In the genomic region with DNA sequence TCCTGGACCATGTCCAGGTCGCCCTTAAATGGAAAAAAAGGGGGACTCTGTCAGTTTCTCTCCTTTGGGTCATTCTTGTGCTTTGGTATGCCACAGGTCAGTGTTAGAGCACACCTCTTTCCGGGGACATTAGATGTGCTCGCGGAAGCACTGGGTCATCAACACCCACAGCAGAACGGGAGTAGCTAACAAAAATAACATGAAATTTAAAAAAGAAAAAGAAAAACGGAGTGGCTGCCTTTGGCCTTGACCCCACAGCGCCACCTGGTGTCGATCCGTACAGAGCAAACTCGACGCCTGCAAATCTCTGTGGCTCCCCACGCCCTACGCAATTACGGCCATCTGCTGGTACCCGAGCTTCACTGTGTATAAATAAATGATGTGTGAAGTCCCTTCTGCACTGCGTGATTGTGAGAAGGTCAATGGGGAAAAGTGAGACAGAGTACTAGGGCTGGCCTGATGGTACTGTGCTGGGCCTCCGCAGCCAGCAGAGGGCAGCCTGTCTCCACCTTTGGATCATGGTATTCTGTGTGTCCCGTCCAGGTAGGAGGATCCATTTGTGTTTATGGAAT, we compare ENCODE assay signal across 8 mouse cellular contexts.
A peak's percentile ranks its signal among the peaks of the same experiment; 100 is the strongest.
DNase-seq lines count a peak whose midpoint lies in the region; ATAC-seq and TF ChIP-seq lines count a peak whose summit lies in the region.

No protein-coding gene starts in this region.

- H3K27ac ChIP-seq in embryonic facial prominence, embryonic 11.5 days (replicated peaks; ENCODE audit: low read depth, low read length): no peak overlapping the region
- H3K27ac ChIP-seq in heart, postnatal 0 days (ENCODE audit: low read depth): no peak overlapping the region
- no peak overlapping the region for H3K27ac ChIP-seq in liver, embryonic 13.5 days
- H3K27ac ChIP-seq in neural tube, embryonic 12.5 days: no peak overlapping the region

- no peaks in the 10 kb centered on the region for H3K9me3 ChIP-seq in embryonic facial prominence, embryonic 11.5 days (replicated peaks; ENCODE audit: control insufficient read depth, low read length)
- H3K9me3 ChIP-seq in heart, postnatal 0 days (replicated peaks; ENCODE audit: control insufficient read depth, low read length): no peaks in the 10 kb centered on the region
- H3K9me3 ChIP-seq in liver, embryonic 13.5 days (replicated peaks): no peaks in the 10 kb centered on the region
- H3K9me3 ChIP-seq in neural tube, embryonic 12.5 days: no peaks in the 10 kb centered on the region

- TF ChIP-seq CTCF in C2C12 (IDR thresholded peaks at IDR 0.05; ENCODE audit: control insufficient read depth, insufficient read depth, insufficient read length): peak; percentile 78
- peak; percentile 66 for TF ChIP-seq CTCF in heart, postnatal 0 days (IDR thresholded peaks at IDR 0.05; ENCODE audit: low read depth)

- no peak overlapping the region for H3ac ChIP-seq in C2C12 (ENCODE audit: control insufficient read depth, insufficient read length, low read depth)

- peak overlapping the region; percentile 25 for H3K4me2 ChIP-seq in embryonic facial prominence, embryonic 11.5 days (ENCODE audit: low read depth, low read length)
- H3K4me2 ChIP-seq in heart, postnatal 0 days (ENCODE audit: low read depth, low read length): peak overlapping the region; percentile 52
- peak overlapping the region; percentile 29 for H3K4me2 ChIP-seq in liver, embryonic 13.5 days
- peak overlapping the region; percentile 48 for H3K4me2 ChIP-seq in neural tube, embryonic 12.5 days (replicated peaks)

- TF ChIP-seq EP300 in heart, postnatal 0 days (IDR thresholded peaks at IDR 0.05; ENCODE audit: low read depth): no peak

- peak; percentile 97 for ATAC-seq in embryonic facial prominence, embryonic 11.5 days (replicated peaks; ENCODE audit: insufficient number of reproducible peaks, low FRiP score, low TSS enrichment, low read depth)
- peak; percentile 47; the same call in 1 of the 2 replicates for ATAC-seq in heart, postnatal 0 days (ENCODE audit: insufficient read depth, low read depth)
- ATAC-seq in liver, embryonic 13.5 days (ENCODE audit: low read depth): peak; percentile 70
- ATAC-seq in neural tube, embryonic 12.5 days (ENCODE audit: low FRiP score, low read depth): peak; percentile 94

- 12% methylated on average over 18 of the region's 18 CpGs for WGBS in embryonic facial prominence, embryonic 11.5 days
- WGBS in heart, postnatal 0 days: 6% methylated on average over 18 of the region's 18 CpGs
- 9% methylated on average over 18 of the region's 18 CpGs for WGBS in liver, embryonic 13.5 days (ENCODE audit: insufficient replicate concordance)
- WGBS in neural tube, embryonic 12.5 days: 18% methylated on average over 18 of the region's 18 CpGs

- DNase-seq in adrenal gland, postnatal 10 days: peak; percentile 80
- peak; percentile 69 for DNase-seq in embryonic facial prominence, embryonic 11.5 days (ENCODE audit: low spot score)
- DNase-seq in heart, postnatal 0 days (ENCODE audit: low spot score): peak; percentile 25
- DNase-seq in kidney, postnatal 36 days: peak; percentile 67 to 89
- peak; percentile 13 for DNase-seq in liver, embryonic 13.5 days
- DNase-seq in thymus, postnatal 14 days: peak; percentile 18

- no peaks in the 10 kb centered on the region for H3K36me3 ChIP-seq in C2C12 (ENCODE audit: control insufficient read depth, insufficient read depth)
- no peaks in the 10 kb centered on the region for H3K36me3 ChIP-seq in embryonic facial prominence, embryonic 11.5 days (replicated peaks; ENCODE audit: control insufficient read depth, insufficient read depth, low read depth, low read length)
- no peaks in the 10 kb centered on the region for H3K36me3 ChIP-seq in heart, postnatal 0 days (replicated peaks; ENCODE audit: control insufficient read depth, insufficient read depth, low read length)
- no peaks in the 10 kb centered on the region for H3K36me3 ChIP-seq in liver, embryonic 13.5 days
- no peaks in the 10 kb centered on the region for H3K36me3 ChIP-seq in neural tube, embryonic 12.5 days

- H3K9ac ChIP-seq in embryonic facial prominence, embryonic 11.5 days (replicated peaks; ENCODE audit: low read length): no peak overlapping the region
- no peak overlapping the region for H3K9ac ChIP-seq in heart, postnatal 0 days (replicated peaks; ENCODE audit: low read depth, low read length)
- H3K9ac ChIP-seq in liver, embryonic 13.5 days: no peak overlapping the region
- H3K9ac ChIP-seq in neural tube, embryonic 12.5 days: no peak overlapping the region

- H3K79me3 ChIP-seq in C2C12 (ENCODE audit: low read depth): no peaks in the 10 kb centered on the region

- H3K4me3 ChIP-seq in C2C12 (ENCODE audit: insufficient read depth, poor library complexity, severe bottlenecking): no peak overlapping the region
- H3K4me3 ChIP-seq in embryonic facial prominence, embryonic 11.5 days (ENCODE audit: low read depth, low read length): no peak overlapping the region
- H3K4me3 ChIP-seq in heart, postnatal 0 days (ENCODE audit: low read depth, low read length): 0 out of 2 replicates have a peak overlapping the region, but pooled peaks have one; percentile 8
- no peak overlapping the region for H3K4me3 ChIP-seq in liver, embryonic 13.5 days (replicated peaks)
- H3K4me3 ChIP-seq in neural tube, embryonic 12.5 days: 0 out of 2 replicates have a peak overlapping the region, but pooled peaks have one; percentile 5

- H3K79me2 ChIP-seq in C2C12 (ENCODE audit: control insufficient read depth, insufficient read depth): no peaks in the 10 kb centered on the region

- H3K4me1 ChIP-seq in embryonic facial prominence, embryonic 11.5 days (ENCODE audit: control insufficient read depth, insufficient read depth, low read length): no peaks in the 10 kb centered on the region
- no peaks in the 10 kb centered on the region for H3K4me1 ChIP-seq in heart, postnatal 0 days (ENCODE audit: control insufficient read depth, insufficient read depth)
- H3K4me1 ChIP-seq in liver, embryonic 13.5 days (replicated peaks): no peaks in the 10 kb centered on the region
- H3K4me1 ChIP-seq in neural tube, embryonic 12.5 days: no peaks in the 10 kb centered on the region

- no peaks in the 10 kb centered on the region for H3K27me3 ChIP-seq in C2C12 (ENCODE audit: control insufficient read depth, insufficient read depth, insufficient read length)
- H3K27me3 ChIP-seq in embryonic facial prominence, embryonic 11.5 days (ENCODE audit: control insufficient read depth, insufficient read depth, low read length): no peaks in the 10 kb centered on the region
- H3K27me3 ChIP-seq in heart, postnatal 0 days (ENCODE audit: control insufficient read depth, insufficient read depth, low read length): no peaks in the 10 kb centered on the region
- H3K27me3 ChIP-seq in liver, embryonic 13.5 days: no peaks in the 10 kb centered on the region
- H3K27me3 ChIP-seq in neural tube, embryonic 12.5 days (replicated peaks): no peaks in the 10 kb centered on the region

TF ChIP-seq in C2C12, 6 proteins besides CTCF, POLR2A, EP300 and RAD21:
- TF ChIP-seq MAX (IDR thresholded peaks at IDR 0.05) (no peak), FOSL1 (IDR thresholded peaks at IDR 0.05; ENCODE audit: insufficient read depth, low read length, poor library complexity, severe bottlenecking) (no peak), MYOD1 (IDR thresholded peaks at IDR 0.05; ENCODE audit: control insufficient read depth, insufficient read length, low read depth) (no peak), CEBPB (IDR thresholded peaks at IDR 0.05; ENCODE audit: low read depth) (no peak), USF1 (IDR thresholded peaks at IDR 0.05; ENCODE audit: low read depth) (no peak), MYOG (IDR thresholded peaks at IDR 0.05; ENCODE audit: control insufficient read depth, extremely low read depth, insufficient read length) (no peak)

Comparison
In these comparisons a context has a peak if more than half of its experiments do, and no peak if none do; other contexts are left out.
1. H3K4me3 ChIP-seq: peak in heart, postnatal 0 days (single experiment) and neural tube, embryonic 12.5 days (single experiment); none in C2C12 (single experiment), embryonic facial prominence, embryonic 11.5 days (single experiment) and liver, embryonic 13.5 days (single experiment).
2. DNase-seq: peak in every context shown above with its lines; median percentile 80 in adrenal gland, postnatal 10 days; 78 in kidney, postnatal 36 days; 69 in embryonic facial prominence, embryonic 11.5 days; 25 in heart, postnatal 0 days; 18 in thymus, postnatal 14 days; 13 in liver, embryonic 13.5 days.
3. ATAC-seq: peak in every context shown above with its lines; median percentile 97 in embryonic facial prominence, embryonic 11.5 days; 94 in neural tube, embryonic 12.5 days; 70 in liver, embryonic 13.5 days; 47 in heart, postnatal 0 days.
4. Peak in every context shown above with its lines, with median percentiles within 50 percentile points of each other: H3K4me2 ChIP-seq.